Mouse (Mus musculus) spleen, adult 12 weeks (tissue): ENCODE results near the gene Trim54.

ENCODE experiments used
- DNase-seq: peaks from one replicate; pipeline ENCODE4 v3.0.0; 2022; ENCODE audit warnings: low spot score

Gene Trim54

DNA sequence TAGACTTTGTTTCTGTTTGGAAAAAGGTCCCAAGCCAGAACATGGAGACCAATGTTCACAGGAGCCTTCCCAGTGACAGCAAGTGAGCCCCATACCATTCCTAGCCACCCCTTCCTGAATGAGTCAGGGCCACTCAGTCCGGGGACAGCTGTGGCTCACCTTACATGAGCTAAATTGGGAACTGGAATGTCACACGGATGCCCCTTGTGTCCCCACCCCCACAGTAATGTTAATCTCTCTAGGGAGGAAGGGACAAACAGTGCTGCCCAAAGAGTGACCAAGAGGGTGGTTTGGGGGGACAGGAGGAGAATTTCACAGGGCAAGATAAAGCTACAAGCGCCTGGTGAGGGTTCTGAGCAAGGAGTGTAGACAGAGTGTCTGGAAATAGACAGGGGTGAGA, at the start of gene Trim54:
Trim54 (plus strand) TSS at position 359 of the 400 bp plus-strand sequence.
- DNase-seq, result no peak

DNA sequence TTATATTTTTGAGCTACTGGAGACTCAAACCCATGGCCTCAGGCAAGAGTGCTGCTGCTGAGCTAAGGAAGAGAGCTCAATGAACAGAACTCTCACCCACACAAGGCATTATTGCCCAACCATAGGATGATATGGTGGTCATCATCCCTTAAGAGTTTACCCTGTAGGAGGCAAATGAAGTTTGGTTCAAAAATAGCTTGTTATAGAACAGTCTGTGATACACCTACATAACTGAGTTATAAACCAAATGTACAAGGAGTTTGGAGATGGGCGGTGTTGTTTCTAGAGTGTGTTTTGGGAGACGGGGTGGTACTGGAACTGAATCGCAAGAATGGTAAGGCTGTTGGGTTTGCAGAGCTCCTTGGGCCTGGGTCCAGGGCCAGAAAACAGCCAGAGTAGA, 46.7 kb upstream of the Trim54 start:
- DNase-seq, result no peak

DNA sequence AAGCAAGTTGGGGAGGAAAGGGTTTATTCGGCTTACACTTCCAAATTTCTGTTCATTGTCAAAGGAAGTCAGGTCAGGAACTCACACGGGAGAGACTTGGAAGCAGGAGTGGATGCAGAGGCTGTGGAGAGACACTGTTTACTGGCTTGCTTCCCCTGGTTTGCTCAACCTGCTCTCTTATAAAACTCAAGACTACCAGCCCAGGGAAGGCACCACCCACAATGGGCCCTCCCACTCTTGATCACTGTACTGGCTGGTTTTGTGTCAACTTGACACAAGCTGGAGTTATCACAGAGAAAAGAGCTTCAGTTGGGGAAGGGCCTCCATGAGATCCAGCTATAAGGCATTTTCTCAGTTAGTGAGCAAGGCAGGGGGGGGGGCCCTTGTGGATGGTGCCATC, 45.5 kb upstream of the Trim54 start:
- DNase-seq, result no peak

DNA sequence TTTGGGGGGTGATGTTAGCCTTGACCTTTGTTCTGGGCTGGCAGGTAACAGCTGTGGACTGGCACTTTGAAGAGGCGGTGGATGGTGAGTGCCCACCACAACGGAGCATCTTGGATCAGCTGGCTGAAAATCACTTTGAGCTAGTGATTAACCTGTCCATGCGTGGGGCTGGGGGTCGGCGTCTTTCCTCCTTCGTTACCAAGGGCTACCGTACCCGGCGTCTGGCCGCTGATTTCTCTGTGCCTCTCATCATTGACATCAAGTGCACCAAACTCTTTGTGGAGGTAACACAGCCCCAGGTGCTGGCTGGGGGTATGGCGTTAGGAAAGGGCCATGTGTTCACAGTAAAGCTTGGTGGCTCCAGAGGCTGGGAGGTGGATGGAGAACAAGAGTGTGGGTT, 44.7 kb upstream of the Trim54 start:
- no peak for DNase-seq

DNA sequence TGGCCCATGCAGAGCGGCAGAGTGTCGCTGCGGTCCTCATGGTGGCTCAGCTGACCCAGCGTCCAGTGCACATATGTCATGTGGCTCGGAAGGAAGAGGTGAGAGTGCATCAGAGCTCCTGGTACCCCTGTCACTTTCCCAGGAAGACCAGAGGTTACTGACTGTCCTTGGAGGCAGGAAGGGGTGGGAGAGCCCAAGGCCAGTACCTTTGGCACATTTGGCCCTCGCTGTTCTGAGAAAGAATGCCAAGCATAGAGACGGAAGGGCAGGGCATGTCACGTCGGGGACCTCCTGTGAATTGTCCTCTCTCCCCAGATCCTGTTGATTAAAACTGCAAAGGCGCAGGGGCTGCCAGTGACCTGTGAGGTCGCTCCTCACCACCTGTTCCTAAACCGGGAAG, 43.3 kb upstream of the Trim54 start:
- DNase-seq, result no peak

DNA sequence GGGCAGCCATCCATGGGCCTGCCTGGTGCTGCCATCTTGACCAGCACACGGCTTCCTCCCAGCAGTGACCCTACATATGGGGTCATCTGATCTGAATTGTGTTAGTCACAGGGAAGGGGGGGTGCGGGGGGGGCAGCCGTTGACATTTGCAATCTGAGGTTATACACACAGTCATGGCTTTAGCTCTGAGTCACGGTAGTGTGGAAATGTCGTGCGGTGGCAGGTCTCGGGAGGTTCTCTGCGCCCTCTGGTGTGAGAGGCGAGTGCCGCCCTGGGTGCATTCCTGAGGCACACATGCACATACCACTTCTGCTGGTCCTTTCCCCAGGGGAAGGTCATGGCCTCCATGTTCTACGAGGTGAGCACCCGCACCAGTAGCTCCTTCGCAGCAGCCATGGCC, 40.2 kb upstream of the Trim54 start:
- no peak for DNase-seq

DNA sequence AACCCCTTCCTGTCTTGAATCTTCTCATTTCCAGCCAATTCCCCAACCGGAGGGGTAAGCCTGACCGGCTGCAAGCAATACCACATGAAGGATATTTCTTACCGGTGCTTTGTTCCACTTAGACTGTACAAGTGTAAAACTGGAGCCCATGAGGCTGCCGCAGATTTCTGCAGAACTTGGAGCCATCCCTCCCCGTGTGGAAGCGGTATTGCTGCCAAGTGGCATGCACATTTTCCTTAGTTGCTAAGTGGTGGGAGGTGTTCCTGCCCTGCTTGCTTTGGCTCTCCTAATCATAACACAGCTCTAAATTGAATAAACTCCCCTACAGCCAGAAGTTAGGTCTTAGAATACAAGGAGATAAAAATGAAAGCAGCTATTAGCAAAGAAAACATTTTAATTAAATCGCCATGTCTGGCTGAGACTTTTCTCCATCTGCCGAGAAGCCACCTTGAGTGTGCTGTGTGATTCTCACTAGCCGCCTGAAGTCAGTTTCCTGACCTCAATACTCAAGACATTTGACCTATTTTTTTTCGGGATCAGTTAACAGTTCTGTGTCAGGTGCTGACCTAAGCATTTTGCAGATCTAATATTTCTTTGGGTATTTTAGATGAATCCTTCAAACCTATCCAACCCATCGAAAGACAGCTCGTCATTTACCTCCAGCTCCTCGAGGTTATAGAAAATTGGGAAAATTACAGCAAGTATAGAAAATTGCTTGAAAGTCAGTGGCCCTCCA, 36.3 kb upstream of the Trim54 start:
- DNase-seq, result no peak

DNA sequence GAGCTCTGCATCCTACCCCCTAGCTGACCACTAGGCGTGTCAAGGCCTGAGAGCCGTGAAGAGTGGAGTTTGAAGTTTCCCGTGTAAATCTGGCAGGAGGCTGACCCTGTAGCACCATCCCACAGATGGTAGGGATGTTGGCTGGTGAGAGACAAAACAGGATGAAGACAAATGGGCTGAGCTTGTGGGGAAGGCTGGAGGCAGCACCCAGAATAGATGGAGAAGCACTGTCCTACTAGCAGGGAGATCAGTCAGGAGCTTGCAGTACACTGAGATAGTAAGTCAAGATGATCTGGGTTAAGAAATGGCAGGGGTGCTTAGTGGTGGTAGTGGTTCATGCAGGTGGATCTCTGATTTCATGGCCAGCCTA, 35.7 kb upstream of the Trim54 start:
- DNase-seq, result no peak

DNA sequence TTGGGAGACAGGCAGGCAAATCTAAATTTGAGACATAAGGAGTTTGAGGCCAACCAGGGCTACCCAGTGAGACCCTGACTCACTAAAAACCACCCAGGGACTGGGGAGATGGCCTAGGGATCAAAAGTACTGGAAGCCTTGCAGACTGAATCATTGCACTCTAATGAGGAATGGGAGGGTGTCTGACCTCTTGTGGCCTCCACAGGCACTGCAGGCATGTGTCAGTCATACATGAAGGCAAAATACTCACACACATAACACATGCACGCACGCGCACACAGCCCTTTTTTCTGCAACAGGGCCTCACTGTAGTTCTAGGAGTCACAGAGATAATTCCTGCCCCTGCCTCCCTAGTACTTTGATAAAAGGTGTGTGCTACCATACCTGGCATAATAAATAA, 35.1 kb upstream of the Trim54 start:
- DNase-seq, result peak; percentile 24

DNA sequence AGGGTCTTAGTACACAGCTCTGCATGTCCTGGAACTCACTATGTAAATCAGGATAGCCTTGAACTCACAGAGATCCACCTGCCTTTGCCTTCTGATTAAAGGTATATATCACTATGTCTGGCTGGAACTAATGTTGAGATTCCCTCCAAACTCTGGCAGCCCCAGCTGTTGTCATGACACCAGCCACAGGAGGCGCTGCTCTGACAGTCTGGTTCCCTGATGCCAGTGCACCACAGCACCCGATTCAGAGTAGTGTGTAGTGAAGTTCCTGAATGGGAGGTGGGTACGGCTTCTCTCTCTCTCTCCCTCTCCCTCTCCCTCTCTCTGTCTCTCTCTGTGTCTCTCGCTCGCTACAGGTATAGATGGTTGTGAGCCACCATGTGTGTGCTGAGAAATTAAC, 34.2 kb upstream of the Trim54 start:
- DNase-seq, result no peak

DNA sequence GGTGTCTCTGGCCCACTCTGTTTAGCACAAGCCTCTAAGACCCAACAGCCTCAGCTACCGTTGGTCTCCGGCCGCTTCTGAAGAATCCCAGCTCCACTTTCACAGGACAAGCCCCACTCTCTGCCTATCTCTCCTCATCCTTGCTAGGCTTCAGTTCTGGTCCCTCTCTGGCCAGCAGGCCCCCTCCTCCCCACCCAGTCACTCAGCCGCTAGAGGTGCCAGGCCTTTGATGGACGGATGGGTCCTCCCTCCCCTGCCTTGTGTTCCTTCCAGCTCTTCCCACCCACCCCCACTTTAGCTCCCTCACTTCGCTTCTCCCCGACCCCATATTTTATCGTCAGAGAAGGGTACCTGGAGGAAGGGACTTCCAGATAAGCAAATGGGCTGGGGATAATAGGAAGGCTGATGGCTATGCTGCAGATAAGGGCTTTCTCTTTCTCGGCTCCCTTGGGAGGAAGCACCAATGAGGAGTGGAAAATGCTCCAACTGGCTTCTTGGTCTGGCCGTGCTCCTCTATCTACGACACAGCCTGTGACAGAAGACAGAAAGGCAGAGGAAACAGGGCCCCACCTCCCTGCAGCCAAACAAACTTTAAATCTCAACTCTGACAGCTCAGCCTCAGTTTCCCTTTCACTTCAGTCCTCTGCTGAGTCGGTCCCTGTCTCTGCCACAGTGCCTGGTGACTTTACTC, 33.4 kb upstream of the Trim54 start:
- no peak for DNase-seq

DNA sequence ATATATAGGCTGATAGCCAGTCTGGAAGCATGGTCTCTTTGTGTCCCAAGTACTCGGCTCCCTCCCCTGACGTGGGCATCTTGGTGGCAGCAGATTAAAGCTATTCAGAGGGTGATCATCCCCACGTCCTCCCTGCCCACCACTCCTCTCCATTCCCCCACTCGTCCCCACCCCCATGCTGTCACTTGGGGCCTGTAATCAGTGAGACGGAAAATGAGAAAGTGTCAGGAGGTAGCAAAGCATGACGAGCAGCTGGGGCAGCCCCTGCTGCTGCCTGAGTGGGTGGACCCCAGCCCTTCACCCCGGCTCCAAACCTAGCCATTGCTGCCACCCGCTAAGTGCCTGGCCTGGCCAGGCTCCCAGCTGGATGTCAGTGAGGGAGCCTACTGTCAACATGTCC, 32.6 kb upstream of the Trim54 start:
- no peak for DNase-seq

DNA sequence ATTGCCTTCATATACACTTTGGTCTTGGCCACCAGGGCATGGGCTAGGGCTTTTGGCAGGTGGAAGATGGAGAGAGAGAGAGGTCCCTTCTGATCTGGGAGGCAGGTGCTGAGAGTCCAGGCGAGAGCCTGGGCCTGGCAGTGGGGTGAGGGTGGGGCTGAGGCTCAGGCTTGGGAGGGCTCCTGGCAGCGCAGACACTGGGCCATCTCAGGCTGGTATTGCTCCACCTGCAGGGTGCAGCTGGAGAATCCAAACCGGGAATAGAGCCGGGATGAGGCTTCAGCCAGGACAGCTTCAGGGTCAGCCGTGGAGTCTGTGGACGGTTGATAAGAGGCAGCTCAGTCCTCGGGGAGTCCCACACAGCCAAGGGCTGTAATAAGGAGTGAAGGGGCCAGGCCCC, 29.9 kb upstream of the Trim54 start:
- DNase-seq, result no peak

DNA sequence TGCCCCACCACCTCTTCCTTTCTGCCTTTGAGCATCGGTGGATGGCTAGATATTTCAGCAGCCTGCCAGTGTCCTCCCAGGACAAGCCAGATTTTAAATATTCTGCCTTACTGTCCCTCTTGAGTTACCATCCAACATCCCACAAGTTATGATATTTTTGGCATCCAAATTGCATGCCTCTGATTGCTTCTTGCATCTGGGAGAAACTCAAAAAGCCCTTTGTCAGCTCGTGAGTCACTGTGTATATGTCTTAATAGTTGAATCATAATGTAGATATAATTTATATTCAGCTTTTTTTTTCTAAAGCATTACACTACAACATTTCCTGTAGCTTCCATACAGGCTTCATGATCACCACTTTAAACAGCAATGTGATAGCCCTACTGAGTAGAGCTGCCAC, 29.4 kb upstream of the Trim54 start:
- DNase-seq, result no peak

DNA sequence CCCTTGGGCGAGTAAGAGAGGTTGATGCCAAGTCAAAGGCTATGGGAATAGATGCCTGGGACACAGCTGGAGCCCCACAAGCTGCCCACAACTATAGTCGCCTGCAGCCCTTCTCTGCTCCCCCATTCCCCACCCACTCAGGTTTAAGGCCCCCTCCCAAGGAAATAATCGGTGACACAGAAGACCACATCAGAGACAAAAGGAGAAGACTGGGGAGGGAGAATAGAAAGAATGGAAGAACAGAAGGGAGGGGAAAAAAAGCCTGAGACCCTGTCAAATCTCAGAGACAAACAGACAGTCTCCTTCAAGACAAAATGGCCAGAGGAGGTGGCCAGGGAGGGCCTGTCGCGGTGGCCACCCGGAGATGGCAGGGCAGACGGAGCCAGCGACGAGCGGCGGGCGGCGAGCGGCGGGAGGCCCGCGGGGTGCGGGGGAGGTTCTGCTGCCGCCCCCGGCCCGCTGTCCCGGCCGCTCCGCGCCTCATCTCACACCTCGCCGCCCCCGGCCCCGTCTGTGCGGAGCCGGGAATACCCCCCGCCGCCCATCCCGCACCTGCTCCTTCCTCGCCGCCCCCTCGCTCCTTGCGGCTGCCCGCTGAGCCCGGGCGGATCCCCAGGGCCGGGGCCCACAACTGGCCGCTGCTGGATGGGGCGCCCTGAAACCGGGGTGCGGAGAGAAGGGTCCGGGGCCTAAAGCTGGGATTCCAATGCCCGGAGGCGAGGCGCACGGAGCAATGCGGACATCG, 24.1 kb upstream of the Trim54 start:
- DNase-seq, result no peak

DNA sequence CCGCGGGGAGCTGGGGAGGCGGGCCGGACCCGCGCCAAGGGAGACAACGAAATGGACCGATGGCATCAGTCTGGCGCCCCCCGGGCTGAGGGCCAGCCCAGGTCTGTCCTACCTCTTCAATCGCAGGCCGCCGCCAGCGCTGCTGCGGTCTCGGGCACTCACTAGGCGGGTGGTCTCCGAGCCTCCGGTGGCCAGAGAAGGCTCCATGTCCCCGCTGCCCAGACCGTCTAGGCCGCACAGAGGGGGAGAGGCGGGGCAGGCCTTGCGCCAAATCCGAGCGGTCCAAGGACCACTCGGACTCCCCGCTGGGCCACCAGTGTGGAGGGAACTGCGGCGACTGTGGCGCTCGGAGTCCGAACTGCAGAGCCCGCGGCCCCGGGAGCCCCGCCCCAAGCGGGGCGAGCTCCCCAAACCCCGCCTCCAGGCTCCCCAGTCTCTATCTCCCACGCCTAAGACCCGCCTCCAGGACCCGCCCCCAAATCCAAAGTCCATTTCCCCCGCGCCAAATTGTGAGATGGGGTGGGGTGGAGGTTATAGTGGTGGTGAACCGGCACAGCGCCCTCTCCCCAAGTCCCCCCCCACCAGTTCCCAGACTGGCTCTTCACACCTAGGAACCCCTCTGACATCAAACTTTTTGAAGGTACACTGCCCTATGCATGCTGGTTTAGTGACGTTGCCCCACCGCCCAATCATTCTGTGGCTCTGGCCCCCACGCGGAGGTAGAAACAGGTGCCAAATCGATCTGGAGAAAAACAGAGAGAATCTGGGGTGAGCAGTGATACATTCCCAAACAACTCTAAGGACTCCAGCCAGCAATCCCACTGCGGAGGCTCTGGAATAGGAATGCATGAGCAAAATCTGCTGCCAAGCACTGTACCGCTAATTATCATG, 23.1 kb upstream of the Trim54 start:
- no peak for DNase-seq

DNA sequence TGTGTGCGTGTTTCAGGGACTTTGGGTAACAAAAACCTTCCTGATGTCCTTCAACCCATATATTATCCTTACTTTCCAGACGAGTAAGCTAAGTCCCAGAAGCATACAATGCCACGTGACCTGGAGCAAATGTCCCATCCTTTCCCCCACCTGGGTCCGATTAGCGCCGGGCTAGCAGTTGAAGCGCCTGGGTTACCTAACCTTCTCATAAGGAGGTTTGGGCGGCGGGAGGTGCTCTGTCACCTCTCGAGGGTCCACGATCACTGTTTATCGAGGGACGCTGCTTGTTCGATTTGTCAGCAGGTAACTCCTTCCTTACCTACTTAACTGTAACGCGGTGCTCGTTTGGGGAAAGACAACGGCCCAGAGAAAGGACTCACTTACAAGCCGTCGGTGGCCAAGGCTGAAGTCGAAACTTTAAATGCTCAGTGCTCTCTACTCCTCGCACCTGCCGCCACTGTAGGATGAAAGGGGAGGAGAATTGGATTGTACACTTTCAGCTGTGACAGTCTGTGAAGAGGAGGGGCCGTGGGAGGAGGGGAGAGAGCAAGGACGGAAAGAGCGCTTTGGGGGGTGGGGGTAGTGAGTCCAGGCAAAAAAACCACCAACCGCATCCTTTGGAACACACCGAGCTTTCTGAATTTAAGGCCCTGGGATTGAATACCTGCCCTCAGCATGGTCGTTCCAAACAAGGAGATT, 22.3 kb upstream of the Trim54 start:
- DNase-seq, result no peak

DNA sequence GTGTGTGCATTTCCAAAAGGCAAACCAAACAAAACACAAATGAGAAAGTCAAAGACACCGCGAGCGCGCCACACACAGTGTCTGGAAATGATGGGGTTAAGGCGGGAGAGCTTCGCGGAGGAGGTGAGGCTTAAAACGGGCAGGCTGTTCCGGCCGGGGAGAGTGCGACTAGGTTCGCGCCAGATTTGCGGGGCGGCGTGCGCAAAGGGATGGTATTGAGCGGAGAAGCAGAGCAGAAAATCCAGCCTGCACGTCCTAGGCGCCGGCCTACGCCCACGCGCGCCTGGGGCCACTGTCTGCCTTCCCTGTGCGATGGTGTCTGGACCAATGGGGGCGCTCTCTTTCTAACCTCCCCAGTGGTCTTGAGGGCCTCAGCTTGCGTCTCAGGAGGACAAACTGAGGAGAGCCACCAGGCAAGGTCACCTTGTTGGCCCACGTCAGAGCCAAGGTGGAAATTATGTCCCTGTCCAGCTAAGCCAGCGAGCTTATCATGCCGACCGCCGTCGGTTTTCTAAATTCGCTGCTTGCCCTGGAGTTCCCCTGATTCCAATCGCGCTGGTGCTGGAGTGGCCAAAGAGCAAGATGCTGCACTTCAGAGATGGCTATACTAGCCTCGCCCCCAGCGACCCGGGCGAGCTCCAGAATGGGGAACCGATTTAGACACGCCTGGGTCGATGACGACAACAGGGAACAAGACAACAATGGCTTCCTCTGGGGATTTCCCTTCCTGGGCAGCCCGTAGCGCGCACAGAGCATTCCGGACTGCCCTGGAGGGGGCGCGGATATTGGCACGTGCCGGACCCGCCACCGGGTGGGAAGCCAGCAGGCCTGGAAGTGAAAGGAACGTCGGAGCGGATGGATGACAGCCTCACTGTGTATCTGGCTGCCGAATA, 21.5 kb upstream of the Trim54 start:
- DNase-seq, result peak; percentile 19

DNA sequence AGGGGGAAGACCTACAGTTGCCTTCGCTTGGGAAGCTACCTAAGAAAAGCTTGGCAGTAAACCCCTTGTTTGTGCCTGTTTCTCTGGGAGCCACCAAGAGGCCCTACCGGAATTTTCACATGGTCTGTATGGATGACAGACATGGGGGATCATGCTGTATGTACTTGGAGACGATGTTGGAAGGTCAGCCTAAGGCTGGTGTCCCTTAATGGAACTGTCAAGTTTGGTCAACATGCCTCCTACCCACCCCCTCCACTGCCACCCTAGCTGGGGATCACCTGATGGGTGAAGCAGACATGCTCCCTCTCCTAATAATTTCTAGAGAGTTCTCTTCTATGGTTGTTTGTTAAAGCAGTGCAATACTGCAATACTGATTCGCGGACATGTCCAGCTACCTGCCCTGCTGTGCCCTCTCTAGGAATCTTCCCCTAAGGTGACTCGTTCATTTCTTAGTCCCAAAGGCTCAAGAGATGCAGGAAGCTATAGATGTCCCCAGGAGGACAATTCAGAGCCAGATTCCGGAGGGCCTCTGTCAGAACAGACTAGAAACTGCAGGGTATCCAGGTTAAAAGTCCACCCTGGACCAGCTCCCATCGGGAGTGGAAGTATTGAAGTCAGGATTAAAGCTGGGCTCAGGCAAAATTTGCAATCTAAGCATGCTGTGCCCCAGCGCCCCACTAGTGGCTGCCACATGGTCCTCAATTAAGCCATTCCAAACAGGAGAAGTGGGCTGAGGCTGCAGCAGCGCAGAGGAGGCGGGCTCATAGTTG, 20.6 kb upstream of the Trim54 start:
- DNase-seq, result no peak

DNA sequence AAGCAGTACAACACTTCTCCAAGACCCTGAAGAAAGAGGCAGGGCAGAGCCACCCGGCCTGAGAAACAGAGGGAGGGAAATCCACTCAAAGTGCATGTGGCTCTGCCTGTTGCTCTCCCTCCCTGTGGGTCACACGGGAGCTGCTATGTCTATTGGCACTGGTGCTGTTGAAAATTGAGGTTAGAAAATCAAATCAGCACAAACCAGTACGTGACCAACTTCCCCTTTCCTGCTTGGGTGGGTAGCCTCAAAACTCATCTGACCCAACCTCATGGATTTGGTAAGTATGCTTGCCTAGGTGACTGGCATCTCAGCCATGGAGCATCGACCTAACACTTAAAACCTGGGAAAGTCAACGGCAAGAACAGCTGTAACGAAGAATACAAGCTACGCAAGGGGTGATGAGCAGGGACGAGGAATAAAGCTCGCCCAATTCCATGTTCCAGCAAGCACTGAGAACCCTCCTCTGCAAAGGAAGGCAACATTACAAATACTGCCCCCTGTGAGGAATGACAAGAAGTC, 10.6 kb upstream of the Trim54 start, which contains the start of gene Dnajc5g:
Dnajc5g (plus strand) TSS at position 472 of the 522 bp plus-strand sequence.
- no peak for DNase-seq
